Mouse (Mus musculus) lung, postnatal 36 days (tissue): Measurements from ENCODE around the gene Atp6v1g2.

Experiments
- DNase-seq: peaks from one replicate; pipeline ENCODE4 v3.0.0; 2022; ENCODE audit warnings: mixed read lengths

Atp6v1g2 gene

GRCm38 (mm10) chr17:35257378-35257777 lies 23.9 kb downstream of the Atp6v1g2 start:
- no peak for DNase-seq

GRCm38 (mm10) chr17:35257824-35258491 lies 24.5 kb downstream of the Atp6v1g2 start:
- peak; percentile 99 for DNase-seq

GRCm38 (mm10) chr17:35258492-35259478 lies 25.3 kb downstream of the Atp6v1g2 start:
- peak; percentile 94 for DNase-seq

GRCm38 (mm10) chr17:35259621-35260020 lies 26.2 kb downstream of the Atp6v1g2 start:
- no peak for DNase-seq

GRCm38 (mm10) chr17:35261651-35262050 lies 28.2 kb downstream of the Atp6v1g2 start:
- DNase-seq = no peak

GRCm38 (mm10) chr17:35262664-35263522 lies 29.4 kb downstream of the Atp6v1g2 start, which contains the start of gene H2-D1:
TSS of gene H2-D1 (plus strand) at chr17:35262730.
- DNase-seq = peak; percentile 100

GRCm38 (mm10) chr17:35263523-35263883 lies 30.0 kb downstream of the Atp6v1g2 start:
- DNase-seq = peak; percentile 51

GRCm38 (mm10) chr17:35267399-35268086 lies 34.1 kb downstream of the Atp6v1g2 start:
- DNase-seq = no peak

- peak; percentile 53 for DNase-seq
Measured at GRCm38 (mm10) chr17:35269653-35270347, 36.3 kb downstream of the Atp6v1g2 start.

GRCm38 (mm10) chr17:35272249-35272648 lies 38.8 kb downstream of the Atp6v1g2 start:
- no peak for DNase-seq

GRCm38 (mm10) chr17:35274770-35275169 lies 41.3 kb downstream of the Atp6v1g2 start:
- peak; percentile 94 for DNase-seq

- no peak for DNase-seq
Measured at GRCm38 (mm10) chr17:35276304-35276864, 42.9 kb downstream of the Atp6v1g2 start.

- no peak for DNase-seq
Measured at GRCm38 (mm10) chr17:35278049-35278448, 44.6 kb downstream of the Atp6v1g2 start.

GRCm38 (mm10) chr17:35278957-35279688 lies 45.7 kb downstream of the Atp6v1g2 start:
- no peak for DNase-seq

- no peak for DNase-seq
Measured at GRCm38 (mm10) chr17:35280276-35280675, 46.8 kb downstream of the Atp6v1g2 start.

GRCm38 (mm10) chr17:35285431-35285830 lies 52.0 kb downstream of the Atp6v1g2 start:
- DNase-seq = no peak
